Mouse (Mus musculus) forebrain, embryonic 15.5 days (tissue): Measurements from ENCODE around the gene Nav1. TPM values are rescaled to one million over a fixed set of nuclear protein-coding genes. Genes with fewer than 3 reads are reported as not detected.

ENCODE experiments used
- ATAC-seq: fragments of 200-750 bp; cut with Nextera tagmentation; replicated peaks from 2 replicates; pipeline ENCODE4 v1.8.0; 2017; ENCODE audit warnings: mild to moderate bottlenecking, moderate TSS enrichment, moderate library complexity
- H3K27ac ChIP-seq: fragments of 300-500 bp; sonication (generic); replicated peaks from 2 replicates; pipeline ENCODE4 v1.5.1; 2015; ENCODE audit warnings: mild to moderate bottlenecking, inconsistent platforms
- H3K27me3 ChIP-seq: fragments of 300-500 bp; sonication (generic); 2 replicates; pipeline ENCODE4 v1.6.1; 2015; ENCODE audit warnings: inconsistent platforms
- H3K36me3 ChIP-seq: fragments of 300-500 bp; sonication (generic); 2 replicates; pipeline ENCODE4 v1.6.1; 2015; ENCODE audit warnings: mild to moderate bottlenecking, inconsistent platforms
- H3K4me1 ChIP-seq: fragments of 300-500 bp; sonication (generic); 2 replicates; pipeline ENCODE4 v1.6.1; 2015; ENCODE audit warnings: inconsistent platforms
- H3K4me2 ChIP-seq: fragments of 300-500 bp; sonication (generic); replicated peaks from 2 replicates; pipeline ENCODE4 v1.6.1; 2015; ENCODE audit warnings: mild to moderate bottlenecking, inconsistent platforms
- H3K4me3 ChIP-seq: fragments of 300-500 bp; sonication (generic); 2 replicates; pipeline ENCODE4 v1.5.1; 2015; ENCODE audit warnings: mild to moderate bottlenecking, inconsistent platforms
- H3K9ac ChIP-seq: fragments of 300-500 bp; sonication (generic); replicated peaks from 2 replicates; pipeline ENCODE4 v1.6.1; 2015; ENCODE audit warnings: mild to moderate bottlenecking, inconsistent platforms
- H3K9me3 ChIP-seq: fragments of 300-500 bp; sonication (generic); 2 replicates; pipeline ENCODE4 v1.6.1; 2016; ENCODE audit warnings: inconsistent platforms
- WGBS: fragments of 180-500 bp; shearing (Covaris S2); methylation state at CpG from one replicate; pipeline ENCODE4 v1.1.7; 2015; ENCODE audit warnings: mixed read lengths; 5-methylcytosine and 5-hydroxymethylcytosine counted together
- polyA plus RNA-seq: library from polyadenylated mRNA; unstranded; fragments of >200 nt; fragmentation: Nextera tagmentation; extraction: Ambion mirVana; gene quantifications from 2 replicates; pipeline ENCODE4 v1.2.1, GENCODE M21; 2015

The Nav1 gene
- polyA plus RNA-seq, 1 experiment from 2014 or later, result 48.1 TPM

- H3K9me3 ChIP-seq, result no peaks in the 10 kb centered on the region
- H3K27me3 ChIP-seq, result no peaks in the 10 kb centered on the region
- no peak overlapping the region for H3K4me3 ChIP-seq
- peaks cover 76% of the 10 kb centered on the region for H3K36me3 ChIP-seq
- peak overlapping the region; percentile 31 for H3K27ac ChIP-seq
- no peak overlapping the region for H3K4me2 ChIP-seq
- H3K9ac ChIP-seq, result no peak overlapping the region
- ATAC-seq, result no peak
- WGBS, result 78% methylated on average over 8 of the region's 8 CpGs
- no peaks in the 10 kb centered on the region for H3K4me1 ChIP-seq
These were observed 144.4 kb downstream of the Nav1 start for GRCm38 (mm10) chr1:135462736-135463135.

- Histone ChIP-seq H3K4me1 (no peaks in the 10 kb centered on the region), H3K27ac (peak overlapping the region; percentile 31), H3K9ac (no peak overlapping the region), H3K36me3 (peaks cover 77% of the 10 kb centered on the region), H3K4me2 (no peak overlapping the region), H3K27me3 (no peaks in the 10 kb centered on the region), H3K9me3 (no peaks in the 10 kb centered on the region), H3K4me3 (no peak overlapping the region)
- 61% methylated on average over 4 of the region's 4 CpGs for whole genome bisulfite sequencing
- no peak for ATAC-seq
These were observed 144.8 kb downstream of the Nav1 start for GRCm38 (mm10) chr1:135462304-135462703.

GRCm38 (mm10) chr1:135461097-135461730 is 145.9 kb downstream of the Nav1 start:
- ATAC-seq, result peak; percentile 46
- Histone ChIP-seq H3K27me3 (no peaks in the 10 kb centered on the region), H3K4me2 (no peak overlapping the region), H3K27ac (no peak overlapping the region), H3K36me3 (peaks cover 77% of the 10 kb centered on the region), H3K4me1 (no peaks in the 10 kb centered on the region), H3K4me3 (no peak overlapping the region), H3K9ac (no peak overlapping the region), H3K9me3 (no peaks in the 10 kb centered on the region)
- WGBS, result 76% methylated on average over 3 of the region's 3 CpGs

- Histone ChIP-seq H3K9me3 (no peaks in the 10 kb centered on the region), H3K4me3 (no peak overlapping the region), H3K4me1 (no peaks in the 10 kb centered on the region), H3K4me2 (no peak overlapping the region), H3K9ac (no peak overlapping the region), H3K27me3 (no peaks in the 10 kb centered on the region), H3K36me3 (peaks cover 76% of the 10 kb centered on the region), H3K27ac (no peak overlapping the region)
- 94% methylated on average over 16 of the region's 16 CpGs for WGBS
- no peak for ATAC-seq
These were observed 146.6 kb downstream of the Nav1 start for GRCm38 (mm10) chr1:135460521-135460920.

- no peak overlapping the region for H3K27ac ChIP-seq
- H3K4me3 ChIP-seq, result no peak overlapping the region
- no peaks in the 10 kb centered on the region for H3K9me3 ChIP-seq
- no peak overlapping the region for H3K4me2 ChIP-seq
- no peak for ATAC-seq
- no peaks in the 10 kb centered on the region for H3K27me3 ChIP-seq
- WGBS, result 90% methylated on average over 5 of the region's 5 CpGs
- no peaks in the 10 kb centered on the region for H3K4me1 ChIP-seq
- peaks cover 79% of the 10 kb centered on the region for H3K36me3 ChIP-seq
- no peak overlapping the region for H3K9ac ChIP-seq
These were observed 149.2 kb downstream of the Nav1 start for GRCm38 (mm10) chr1:135457860-135458259.

GRCm38 (mm10) chr1:135452259-135452658 is 154.8 kb downstream of the Nav1 start:
- Histone ChIP-seq H3K27me3 (no peaks in the 10 kb centered on the region), H3K27ac (no peak overlapping the region), H3K36me3 (peaks cover 88% of the 10 kb centered on the region), H3K4me2 (no peak overlapping the region), H3K4me3 (no peak overlapping the region), H3K9ac (no peak overlapping the region), H3K4me1 (no peaks in the 10 kb centered on the region), H3K9me3 (no peaks in the 10 kb centered on the region)
- 78% methylated on average over 10 of the region's 10 CpGs for WGBS
- ATAC-seq, result 0 out of 2 replicates have a peak, but pooled peaks have one; percentile 41

- Histone ChIP-seq H3K27me3 (no peaks in the 10 kb centered on the region), H3K9me3 (no peaks in the 10 kb centered on the region), H3K4me2 (no peak overlapping the region), H3K4me3 (no peak overlapping the region), H3K27ac (no peak overlapping the region), H3K4me1 (no peaks in the 10 kb centered on the region), H3K36me3 (peaks cover 79% of the 10 kb centered on the region), H3K9ac (no peak overlapping the region)
- ATAC-seq, result no peak
- 86% methylated on average over 2 of the region's 2 CpGs for WGBS
These were observed 155.7 kb downstream of the Nav1 start for GRCm38 (mm10) chr1:135451419-135451818.

GRCm38 (mm10) chr1:135449876-135450275 is 157.2 kb downstream of the Nav1 start:
- no peak overlapping the region for H3K4me3 ChIP-seq
- no peaks in the 10 kb centered on the region for H3K27me3 ChIP-seq
- H3K4me1 ChIP-seq, result no peaks in the 10 kb centered on the region
- no peak overlapping the region for H3K27ac ChIP-seq
- H3K4me2 ChIP-seq, result no peak overlapping the region
- ATAC-seq, result no peak
- H3K9me3 ChIP-seq, result no peaks in the 10 kb centered on the region
- H3K9ac ChIP-seq, result no peak overlapping the region
- 89% methylated on average over 8 of the region's 8 CpGs for WGBS
- peaks cover 64% of the 10 kb centered on the region for H3K36me3 ChIP-seq

- Histone ChIP-seq H3K9ac (no peak overlapping the region), H3K36me3 (peaks cover 58% of the 10 kb centered on the region), H3K27me3 (no peaks in the 10 kb centered on the region), H3K9me3 (no peaks in the 10 kb centered on the region), H3K4me3 (no peak overlapping the region), H3K27ac (no peak overlapping the region), H3K4me2 (no peak overlapping the region), H3K4me1 (no peaks in the 10 kb centered on the region)
- ATAC-seq, result no peak
- 97% methylated on average over 5 of the region's 5 CpGs for WGBS
These were observed 158.2 kb downstream of the Nav1 start for GRCm38 (mm10) chr1:135448940-135449339.

GRCm38 (mm10) chr1:135443506-135443905 is 163.6 kb downstream of the Nav1 start:
- 89% methylated on average over 12 of the region's 12 CpGs for whole genome bisulfite sequencing
- no peak overlapping the region for H3K9ac ChIP-seq

GRCm38 (mm10) chr1:135441861-135442260 is 165.2 kb downstream of the Nav1 start:
- no peak overlapping the region for H3K4me3 ChIP-seq
- H3K4me2 ChIP-seq, result no peak overlapping the region
- ATAC-seq, result no peak
- no peak overlapping the region for H3K9ac ChIP-seq
- no peak overlapping the region for H3K27ac ChIP-seq
- no peaks in the 10 kb centered on the region for H3K27me3 ChIP-seq
- WGBS, result 94% methylated on average over 3 of the region's 3 CpGs
- peaks cover 67% of the 10 kb centered on the region for H3K36me3 ChIP-seq
- no peaks in the 10 kb centered on the region for H3K4me1 ChIP-seq
- H3K9me3 ChIP-seq, result no peaks in the 10 kb centered on the region

More at GRCm38 (mm10) chr1:135443506-135443905, 163.6 kb downstream of the Nav1 start:
- no peak for ATAC-seq
- Histone ChIP-seq H3K36me3 (peaks cover 60% of the 10 kb centered on the region), H3K4me3 (no peak overlapping the region), H3K4me1 (no peaks in the 10 kb centered on the region), H3K4me2 (no peak overlapping the region), H3K27ac (no peak overlapping the region), H3K27me3 (no peaks in the 10 kb centered on the region), H3K9me3 (no peaks in the 10 kb centered on the region)

GRCm38 (mm10) chr1:135440986-135441385 is 166.1 kb downstream of the Nav1 start:
- H3K36me3 ChIP-seq, result peaks cover 67% of the 10 kb centered on the region

GRCm38 (mm10) chr1:135438801-135439200 is 168.3 kb downstream of the Nav1 start:
- no peak overlapping the region for H3K9ac ChIP-seq
- H3K4me2 ChIP-seq, result no peak overlapping the region
- 0 out of 2 replicates have a peak, but pooled peaks cover 5% of the 10 kb centered on the region for H3K4me1 ChIP-seq
- no peak overlapping the region for H3K4me3 ChIP-seq
- WGBS, result 95% methylated on average over 6 of the region's 6 CpGs
- no peak for ATAC-seq
- no peak overlapping the region for H3K27ac ChIP-seq
- no peaks in the 10 kb centered on the region for H3K27me3 ChIP-seq
- no peaks in the 10 kb centered on the region for H3K9me3 ChIP-seq
- H3K36me3 ChIP-seq, result peaks cover 64% of the 10 kb centered on the region

More at GRCm38 (mm10) chr1:135440986-135441385, 166.1 kb downstream of the Nav1 start:
- WGBS, result 88% methylated on average over 6 of the region's 6 CpGs
- Histone ChIP-seq H3K4me3 (no peak overlapping the region), H3K9me3 (no peaks in the 10 kb centered on the region), H3K4me2 (no peak overlapping the region), H3K4me1 (0 out of 2 replicates have a peak, but pooled peaks cover 2% of the 10 kb centered on the region), H3K27ac (no peak overlapping the region), H3K27me3 (no peaks in the 10 kb centered on the region), H3K9ac (no peak overlapping the region)
- ATAC-seq, result no peak
